Mouse (Mus musculus) ES-E14 (cell line): ENCODE results near the gene Zfp36.

ENCODE experiments used
- ZC3H11A ChIP-seq: IDR thresholded peaks from 2 replicates; pipeline ENCODE4 v1.6.1; 2012; ENCODE audit warnings: low read depth, mild to moderate bottlenecking, inconsistent platforms, low read length, borderline replicate concordance
- ZNF384 ChIP-seq: IDR thresholded peaks from 2 replicates; pipeline ENCODE4 v1.6.1; 2012; ENCODE audit warnings: low read depth, low read length, inconsistent platforms

GRCm38 (mm10) chr7:28392429-28393271, 12.6 kb upstream of the Zfp36 start, which contains the start of the genes Med29 and Paf1:
- TF ChIP-seq ZNF384 (no peak), ZC3H11A (no peak)
